Mouse (Mus musculus): ENCODE measurements around the gene Nodal.
A peak's percentile ranks its signal among the peaks of the same experiment; 100 is the strongest.

Gene Nodal

DNA sequence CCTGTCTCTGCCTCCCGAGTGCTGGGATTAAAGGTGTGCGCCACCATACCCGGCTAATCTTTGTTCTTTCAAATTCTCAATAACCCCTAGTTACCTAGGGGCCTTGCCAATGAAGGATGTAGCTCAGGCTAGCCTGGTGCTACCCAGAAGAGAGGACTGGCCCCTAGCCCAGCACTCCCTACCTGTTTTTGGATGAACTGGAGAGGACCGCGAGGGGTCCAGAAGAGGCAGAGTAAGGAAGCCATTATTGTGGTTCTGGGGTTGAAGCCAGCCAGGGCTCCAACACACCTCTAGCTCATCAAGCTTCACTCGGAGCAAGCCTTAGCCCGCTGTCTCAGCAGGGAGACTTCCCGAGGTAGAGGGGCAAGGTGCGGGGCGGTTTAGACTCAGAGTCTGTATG is at the start of gene Nodal:
TSS of gene Nodal (plus strand) at position 301 of the 400 bp plus-strand sequence.
- no peak for DNase-seq

DNA sequence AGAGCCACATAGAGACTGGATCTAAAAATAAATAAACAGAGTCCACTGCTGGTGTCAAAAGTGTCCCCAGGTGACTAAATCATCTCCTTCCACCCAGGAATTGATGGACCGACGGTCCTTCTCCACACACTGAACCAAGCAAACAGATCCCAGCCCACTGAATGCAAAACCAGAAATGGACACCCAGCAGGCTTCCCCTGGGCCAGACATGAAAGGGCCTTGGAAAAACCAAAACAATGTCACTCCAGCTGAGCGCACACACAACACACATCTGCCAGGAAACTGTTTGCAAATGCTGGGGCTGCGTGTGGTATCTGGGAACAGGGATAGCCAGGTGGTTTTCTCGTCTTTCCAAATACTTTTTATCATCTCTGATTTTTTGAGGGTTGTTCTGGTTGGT is 48.0 kb upstream of the Nodal start:
- DNase-seq = no peak

DNA sequence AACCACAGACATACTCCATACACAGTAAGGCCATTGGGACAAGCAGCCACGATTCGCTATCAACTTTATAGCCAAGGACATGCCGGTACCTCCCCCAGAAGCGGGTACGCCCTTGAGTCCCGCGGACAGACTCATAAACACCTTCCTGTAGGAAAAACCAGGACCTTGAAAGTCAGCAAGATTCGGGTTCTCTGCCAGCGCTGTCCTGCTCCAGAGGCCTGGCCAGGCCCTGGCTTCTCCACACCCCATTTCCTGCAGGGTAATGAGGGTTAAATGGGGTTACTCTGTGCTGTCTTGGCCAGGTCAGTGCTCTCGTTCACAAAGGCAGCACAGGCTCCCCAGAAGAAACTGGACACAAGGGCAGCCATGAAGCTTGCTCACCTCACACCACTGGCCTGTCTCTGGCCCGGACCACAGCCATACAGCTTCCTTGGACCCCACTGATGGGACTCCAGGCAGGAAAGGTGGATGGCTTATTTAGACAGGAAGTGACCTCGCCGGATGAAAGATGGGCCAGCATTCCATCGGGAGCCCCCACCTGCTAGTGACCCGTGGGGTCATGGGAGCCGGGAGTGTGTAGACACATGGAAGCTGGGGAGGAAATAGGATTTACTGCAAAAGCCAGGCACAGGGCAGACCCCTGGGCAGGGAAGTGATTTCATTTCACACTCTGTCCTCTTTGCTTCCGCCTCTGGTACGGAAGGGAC is 47.3 kb upstream of the Nodal start:
- peak; percentile 51 for DNase-seq

DNA sequence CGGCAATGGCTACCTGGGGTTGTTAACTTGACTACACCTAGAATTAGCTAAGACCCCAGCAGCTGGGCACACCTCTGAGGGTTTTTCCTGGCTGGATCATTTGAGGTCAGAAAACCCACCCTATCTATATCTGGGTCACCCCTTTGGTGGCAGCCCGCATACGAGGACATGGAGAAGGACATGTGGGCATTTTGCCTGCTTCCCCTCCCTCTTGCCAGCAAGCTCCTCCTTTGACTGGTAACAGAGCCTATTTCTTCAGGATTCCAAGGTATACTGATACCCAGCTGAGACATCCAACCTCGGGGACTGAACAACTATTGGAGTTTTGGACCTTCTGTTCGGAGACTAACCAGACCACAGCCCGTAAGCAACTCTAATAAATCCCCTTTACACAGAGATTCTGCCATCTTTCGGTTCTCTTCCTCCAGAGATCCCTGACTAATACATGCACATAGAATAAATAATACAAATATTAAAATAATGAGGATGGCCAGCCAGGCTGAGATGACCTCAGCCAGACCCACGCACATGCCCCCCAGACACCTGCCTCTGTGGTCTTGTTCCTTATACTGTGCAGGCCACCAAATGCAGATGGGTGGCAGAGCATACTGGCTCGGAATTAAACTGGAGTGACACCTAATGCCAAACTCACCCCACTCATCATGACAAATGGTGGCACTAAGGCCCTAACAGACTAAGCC is 45.7 kb upstream of the Nodal start:
- no peak for DNase-seq

DNA sequence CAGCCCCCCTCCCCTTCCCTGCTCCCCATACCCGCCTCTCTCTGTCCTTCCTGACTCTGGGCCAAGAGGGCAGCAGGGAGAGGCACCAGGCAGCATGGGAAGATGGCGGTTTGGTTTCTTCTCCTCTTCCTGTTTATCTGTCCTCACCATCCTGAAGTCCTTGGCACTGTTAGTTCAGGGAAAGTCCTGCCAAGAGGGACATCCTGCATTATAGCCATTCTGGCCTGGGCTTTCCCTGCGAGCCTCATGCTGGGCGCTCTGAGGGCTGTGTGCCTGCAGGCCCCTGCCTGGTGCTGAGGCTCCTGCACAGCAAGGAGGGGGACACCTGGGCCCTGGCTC is 45.2 kb upstream of the Nodal start:
- DNase-seq = peak; percentile 64

DNA sequence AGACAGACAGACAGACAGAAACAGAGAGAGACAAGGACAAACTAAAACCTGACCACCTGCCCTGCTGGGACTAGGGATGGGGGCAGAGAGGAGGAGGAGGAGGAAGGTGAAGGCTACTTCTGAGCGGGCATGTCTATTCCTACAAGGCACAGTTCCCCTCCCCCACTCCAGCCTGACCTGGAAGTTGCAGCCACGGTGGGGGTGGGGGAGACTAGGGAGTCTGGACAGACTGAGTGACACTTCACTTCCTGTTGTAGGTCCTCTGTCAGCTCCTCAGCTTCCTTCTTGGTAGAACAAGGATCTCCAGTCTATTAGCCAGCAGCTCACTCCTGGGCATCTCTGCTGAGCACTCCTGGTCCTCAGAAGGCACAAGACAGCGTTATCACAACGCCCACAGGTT is 43.7 kb upstream of the Nodal start:
- peak; percentile 74 for DNase-seq

DNA sequence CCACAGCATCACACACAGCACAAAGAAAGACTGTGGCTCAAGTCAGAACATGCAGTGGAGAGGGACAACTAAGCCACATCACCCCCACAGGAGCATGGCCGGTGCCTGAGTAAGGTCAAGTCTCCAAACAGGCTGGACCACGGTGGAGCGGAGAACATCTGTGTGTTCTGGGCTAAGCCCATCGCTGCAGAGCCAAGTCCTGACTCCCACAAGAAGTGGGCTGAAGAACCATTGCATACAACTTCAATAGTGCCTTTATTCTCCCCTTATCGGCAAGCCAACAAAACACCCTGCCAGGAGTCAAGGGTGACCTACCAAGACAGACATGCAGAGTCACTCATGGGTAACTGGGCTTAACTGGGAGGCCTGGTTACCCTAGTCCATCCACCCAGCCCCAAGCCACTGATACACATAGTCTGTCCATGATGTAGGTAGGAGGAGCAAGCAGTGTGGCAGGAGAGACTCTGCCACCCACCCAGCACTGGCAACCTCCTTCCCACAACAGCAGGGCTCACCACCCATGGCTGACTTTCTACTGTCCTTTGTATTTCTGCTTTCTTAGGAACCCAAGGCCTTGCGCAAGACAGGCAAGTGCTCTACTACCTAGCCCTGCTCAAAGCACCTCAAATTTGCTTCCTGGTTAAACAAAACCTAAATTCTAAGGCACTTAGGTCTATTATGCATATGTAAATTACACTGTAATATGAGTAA is 42.8 kb upstream of the Nodal start:
- no peak for DNase-seq

DNA sequence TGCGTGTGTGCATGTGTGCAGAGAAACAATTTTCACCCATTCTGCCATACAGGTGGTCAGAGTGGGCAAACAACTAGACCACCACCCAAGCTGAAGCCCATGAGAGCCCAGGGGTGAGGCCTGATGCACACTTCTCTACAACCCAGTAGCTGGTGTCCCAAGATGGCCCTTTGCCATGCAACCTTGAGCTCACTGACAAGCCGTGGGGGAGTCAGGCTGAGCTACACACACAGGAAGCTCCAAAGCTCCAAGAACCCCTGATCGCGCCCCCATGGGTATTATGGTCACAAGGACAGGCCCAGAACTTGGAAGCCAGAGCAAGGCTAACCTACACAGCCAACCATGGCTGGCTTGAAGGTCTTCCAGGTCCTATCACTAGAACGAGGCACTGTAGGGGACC is 39.7 kb upstream of the Nodal start:
- DNase-seq = no peak

DNA sequence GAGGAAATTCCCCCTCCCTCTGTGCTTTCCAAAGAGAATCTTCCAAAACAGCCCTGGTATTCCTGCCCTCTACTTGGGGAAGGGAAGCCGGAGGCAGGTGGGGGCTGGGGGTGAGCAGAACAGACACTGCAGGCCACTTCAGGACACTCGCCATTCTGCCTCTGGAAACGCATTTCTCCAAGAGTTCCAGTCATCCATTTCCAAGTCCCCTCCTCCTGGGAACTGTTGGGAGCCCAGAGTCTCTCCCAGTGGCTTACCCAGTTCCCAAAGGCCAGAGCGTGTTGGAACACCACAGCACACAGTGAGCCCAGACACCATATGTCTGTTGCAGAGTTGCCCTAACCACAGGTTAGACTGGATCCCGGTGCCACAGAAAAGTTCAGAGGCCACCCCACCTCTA is 39.1 kb upstream of the Nodal start:
- DNase-seq = no peak

DNA sequence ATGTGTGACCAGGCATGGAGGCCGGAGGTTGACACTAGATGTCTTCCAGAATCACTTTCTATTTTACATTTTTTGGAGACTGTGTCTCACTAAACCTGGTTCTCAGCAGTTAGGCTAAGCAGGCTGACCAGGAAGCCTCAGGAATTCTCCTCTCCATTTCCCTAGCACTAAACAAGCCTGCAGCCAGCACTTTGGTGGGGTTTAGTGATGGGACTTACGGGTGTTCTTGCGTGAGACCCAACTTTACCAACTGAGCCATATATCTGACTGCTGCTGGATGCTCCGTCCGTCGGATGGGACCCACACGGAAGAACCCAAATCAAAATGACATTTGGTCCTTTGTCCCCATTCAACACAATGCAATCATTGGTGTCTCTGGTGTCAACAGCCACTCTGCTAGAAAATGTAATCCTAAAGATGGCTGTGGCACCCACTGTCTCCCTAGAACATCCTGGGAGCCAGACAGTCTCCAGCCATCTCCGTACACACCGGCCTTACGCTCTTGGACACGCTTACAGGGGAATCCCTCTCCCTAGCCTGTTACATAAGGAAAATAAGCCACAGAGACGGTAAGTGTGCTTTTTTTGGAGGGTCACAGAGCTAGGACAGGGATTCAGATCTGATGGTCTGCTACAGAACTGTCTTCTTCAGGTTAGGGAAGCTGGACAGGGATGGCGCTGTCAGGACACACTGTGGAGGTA is 38.3 kb upstream of the Nodal start:
- no peak for DNase-seq

DNA sequence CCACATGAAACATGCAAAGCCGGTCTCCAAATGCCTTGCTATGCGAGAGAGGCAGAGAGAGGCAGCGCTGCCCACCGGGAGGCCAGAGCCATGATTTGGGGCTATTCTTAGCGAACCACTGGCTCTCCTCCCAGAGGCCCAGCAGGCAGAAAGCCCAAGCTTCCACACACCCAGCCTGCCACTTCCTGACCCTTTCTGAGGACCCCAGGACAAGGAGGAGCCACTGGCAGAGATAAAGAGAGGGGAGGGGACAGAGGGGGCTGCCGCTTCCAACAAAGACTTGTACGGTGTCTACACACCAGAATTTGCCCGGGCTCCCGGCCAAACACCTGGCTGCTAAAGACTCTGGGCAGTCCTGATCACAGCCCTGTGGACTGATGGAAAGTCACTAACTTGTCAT is 37.6 kb upstream of the Nodal start:
- DNase-seq = no peak

DNA sequence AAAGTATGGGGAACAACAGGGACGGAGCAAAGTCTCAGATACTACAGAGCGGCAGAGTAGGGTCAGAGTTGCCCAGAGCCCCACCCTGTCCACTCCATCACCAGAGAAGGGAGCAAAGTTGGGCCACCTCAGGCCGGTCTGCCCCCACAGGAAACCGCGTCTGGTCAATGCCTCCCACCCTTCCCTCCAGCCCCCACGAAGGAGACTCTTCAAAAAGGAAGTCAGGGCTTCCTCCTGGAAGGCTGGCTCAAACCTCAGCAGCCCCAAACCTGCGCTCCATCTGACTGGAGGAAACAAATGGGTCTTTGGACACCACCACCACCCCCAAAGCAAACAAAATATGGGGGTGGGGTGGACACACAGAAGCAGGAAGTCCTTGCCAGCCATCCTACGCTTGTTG is 35.9 kb upstream of the Nodal start:
- no peak for DNase-seq

DNA sequence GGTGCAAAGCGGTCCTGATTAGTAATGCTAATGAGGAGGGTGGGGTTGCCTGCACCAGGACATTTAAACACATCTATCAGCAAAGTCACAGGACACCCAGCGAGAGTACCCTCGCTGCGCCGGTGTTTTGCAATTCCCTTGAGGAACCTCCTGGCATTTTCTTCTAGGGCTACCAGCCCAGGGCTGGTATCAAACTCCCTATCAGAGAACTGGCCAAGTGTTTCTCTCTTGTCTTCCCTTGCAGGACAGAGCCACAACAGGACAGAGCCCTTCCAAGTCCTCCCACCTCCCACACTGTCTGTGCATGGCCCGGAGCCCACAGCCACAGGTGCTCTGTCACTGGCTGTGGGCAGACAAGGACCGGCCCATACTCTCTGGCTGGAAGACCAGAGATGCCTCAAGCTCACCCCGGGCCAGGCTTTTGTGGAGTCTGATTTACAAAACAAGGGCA is 35.5 kb upstream of the Nodal start:
- no peak for DNase-seq

DNA sequence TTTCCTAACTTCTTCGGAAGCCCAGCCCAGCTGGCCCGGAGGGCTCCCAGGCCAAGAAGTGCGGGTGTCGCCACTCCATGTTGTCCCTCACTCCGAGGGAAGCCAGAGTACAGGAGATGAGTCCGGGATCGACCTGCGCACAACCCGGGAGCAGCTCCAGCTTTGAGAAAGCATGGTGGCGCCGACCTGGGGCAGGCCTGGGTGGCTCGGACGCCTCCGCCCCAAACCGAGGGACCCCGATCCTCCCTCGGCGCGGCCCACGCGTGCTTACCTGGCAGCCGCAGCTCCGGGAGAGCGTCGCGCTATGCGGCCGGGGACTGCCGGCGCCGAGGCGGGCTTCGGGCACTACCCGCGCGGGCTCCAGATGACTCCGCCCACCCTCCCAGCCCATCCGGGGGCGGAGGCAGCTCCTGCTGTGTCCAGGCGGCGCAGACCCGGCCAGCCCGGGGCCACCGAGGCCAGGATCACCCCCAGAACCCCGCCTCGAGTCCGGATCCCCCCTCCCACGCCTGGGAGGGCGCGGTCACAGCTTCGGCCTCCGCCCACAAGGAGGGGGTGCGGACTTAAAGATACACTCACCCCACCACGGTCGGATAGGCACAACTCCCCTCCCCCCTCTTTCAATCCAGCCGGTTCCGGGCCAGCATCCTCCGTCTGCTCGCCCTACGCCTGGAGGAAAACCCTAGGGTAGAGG is 34.6 kb upstream of the Nodal start, which contains the start of gene Pald1:
TSS of gene Pald1 (minus strand) at position 510 of the 694 bp plus-strand sequence.
- peak; percentile 83 for DNase-seq

DNA sequence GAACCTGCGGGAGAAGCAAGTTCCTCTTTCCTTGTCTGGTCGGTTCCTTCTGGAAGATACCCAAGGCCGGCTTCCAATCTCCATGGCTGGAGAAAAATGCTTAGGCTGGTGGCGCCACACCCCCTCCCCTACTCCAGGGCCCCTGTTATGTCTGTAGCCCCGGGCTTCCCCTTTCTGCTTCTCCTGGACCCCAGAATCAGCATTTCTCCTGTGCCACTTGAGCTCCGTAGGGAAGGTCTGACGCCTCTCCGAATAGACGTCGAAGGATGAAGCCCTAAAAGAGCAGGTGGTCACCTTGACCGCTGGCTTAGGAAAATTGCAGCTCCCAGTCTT is 34.1 kb upstream of the Nodal start:
- DNase-seq = no peak

DNA sequence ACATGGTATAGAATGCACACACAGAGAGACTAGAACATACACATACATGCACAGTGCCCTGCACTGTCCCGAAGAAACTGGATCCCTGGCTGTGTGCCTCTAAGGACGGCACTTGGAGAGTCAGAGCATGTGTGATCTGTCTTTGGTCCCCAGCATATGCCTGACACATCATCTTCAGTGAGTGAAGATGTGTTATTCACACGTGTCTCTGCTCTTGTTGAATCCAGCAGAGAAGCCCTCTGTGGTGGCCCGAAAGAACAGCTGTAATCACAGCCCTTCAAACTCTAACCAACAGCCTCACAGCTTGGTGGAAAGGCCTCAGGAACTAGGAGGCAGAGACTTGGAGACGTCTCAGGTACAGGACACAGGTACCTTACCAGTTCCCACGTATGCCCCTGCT is 32.6 kb upstream of the Nodal start:
- no peak for DNase-seq

DNA sequence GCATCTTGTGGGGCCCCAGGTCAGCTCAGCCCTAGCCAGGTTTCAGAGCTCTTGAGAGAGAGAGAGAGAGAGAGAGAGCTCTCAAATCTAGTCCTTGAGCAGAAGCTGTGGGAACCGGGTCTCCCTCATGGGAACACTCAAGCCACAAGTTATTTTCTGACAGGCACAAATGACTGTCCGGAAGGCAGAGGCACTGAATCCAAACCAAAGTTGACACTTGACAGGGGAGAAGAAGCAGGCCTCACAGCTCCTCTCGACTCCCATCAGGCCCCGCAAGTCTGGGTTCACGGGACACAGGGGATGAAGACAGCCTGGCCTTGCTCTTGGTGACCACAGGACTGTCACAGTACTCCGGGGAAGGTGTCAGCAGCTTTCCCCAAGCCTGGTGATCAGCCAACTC is 31.5 kb upstream of the Nodal start:
- DNase-seq = no peak

DNA sequence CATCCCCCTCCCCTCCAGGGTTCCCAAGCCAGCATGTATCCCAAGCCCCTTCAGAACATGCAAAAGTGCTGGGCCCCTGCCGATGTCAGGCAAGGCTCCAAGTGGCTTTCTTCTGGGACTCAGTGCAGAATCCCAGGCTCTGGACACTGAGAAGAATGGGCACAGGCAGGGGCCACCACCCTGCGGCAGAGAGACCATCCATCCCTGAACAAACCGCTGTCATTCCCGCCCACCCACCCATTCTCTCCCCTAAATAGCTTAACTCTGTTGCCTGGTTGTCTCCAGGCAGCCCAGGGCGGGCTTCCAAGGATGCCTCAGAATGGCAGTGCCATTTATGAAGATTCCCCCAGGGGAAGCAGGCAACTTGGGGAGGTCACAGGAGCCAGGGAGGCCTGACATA is 28.8 kb upstream of the Nodal start:
- no peak for DNase-seq

DNA sequence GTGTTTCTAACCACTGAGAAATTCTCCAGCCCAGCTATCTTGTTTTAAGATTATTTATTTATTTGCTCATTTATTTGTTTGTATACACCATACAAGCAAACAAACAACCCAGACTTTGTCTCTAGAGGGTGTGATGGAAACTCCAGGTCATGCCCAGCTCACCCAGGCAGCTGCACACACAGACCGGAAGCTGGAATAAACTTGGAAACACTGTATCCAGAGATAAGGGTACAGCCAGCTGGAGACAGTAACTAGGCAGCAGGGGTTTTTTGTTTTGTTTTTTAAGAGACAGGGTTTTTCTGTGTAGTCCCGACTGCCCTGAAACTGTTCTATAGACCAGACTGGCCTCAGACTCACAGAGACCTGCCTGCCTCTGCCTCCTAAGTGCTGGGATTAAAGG is 27.6 kb upstream of the Nodal start:
- no peak for DNase-seq

DNA sequence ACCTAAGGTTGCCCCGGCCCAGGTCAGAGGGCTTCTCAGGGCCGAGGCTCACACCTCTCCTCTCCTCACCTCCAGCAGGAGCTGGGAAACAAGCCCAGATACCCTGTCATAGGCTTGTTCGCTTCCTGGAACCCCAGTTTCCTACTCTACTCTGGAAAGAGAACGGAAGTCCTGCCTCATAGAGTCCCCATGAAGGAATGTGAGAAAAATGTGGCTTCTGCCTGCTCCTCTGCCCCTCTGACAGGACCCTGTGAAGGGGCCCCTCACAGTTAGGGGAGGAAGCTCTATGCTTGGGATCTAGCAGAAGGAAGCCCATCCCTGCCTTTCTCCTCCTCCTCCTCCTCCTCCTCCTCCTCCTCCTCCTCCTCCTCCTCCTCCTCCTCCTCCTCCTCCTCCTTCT is 25.2 kb upstream of the Nodal start:
- no peak for DNase-seq

DNA sequence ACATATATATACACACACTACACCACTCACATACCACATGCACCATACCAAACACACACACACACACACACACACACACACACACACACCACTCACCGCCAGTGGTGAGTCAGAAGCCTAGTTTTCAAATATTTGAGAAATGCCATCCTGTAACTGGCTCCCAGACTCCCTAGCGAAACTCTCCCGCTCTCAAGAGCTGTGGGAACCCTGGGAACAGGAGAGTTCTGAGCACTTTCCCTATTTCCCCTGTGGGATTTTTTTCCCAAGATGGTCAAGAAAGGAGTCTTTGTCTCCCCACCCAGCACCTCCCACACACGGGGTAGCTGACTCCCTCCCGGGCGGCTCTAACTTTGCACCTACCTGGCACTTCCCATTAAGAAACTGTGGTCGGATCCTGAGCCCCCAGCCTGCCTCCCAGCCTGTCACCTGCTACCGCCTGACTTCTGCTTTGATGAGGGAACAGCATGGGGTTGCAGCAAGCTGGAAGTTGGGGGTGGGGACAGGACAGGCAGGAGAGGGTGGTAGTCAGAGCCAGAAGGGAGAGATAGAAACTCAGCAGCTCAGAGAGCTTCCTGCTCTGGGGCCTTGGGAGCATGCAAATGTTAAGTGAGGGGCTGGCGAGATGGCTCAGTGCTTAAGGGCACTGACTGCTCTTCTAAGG is 23.2 kb upstream of the Nodal start:
- no peak for DNase-seq

DNA sequence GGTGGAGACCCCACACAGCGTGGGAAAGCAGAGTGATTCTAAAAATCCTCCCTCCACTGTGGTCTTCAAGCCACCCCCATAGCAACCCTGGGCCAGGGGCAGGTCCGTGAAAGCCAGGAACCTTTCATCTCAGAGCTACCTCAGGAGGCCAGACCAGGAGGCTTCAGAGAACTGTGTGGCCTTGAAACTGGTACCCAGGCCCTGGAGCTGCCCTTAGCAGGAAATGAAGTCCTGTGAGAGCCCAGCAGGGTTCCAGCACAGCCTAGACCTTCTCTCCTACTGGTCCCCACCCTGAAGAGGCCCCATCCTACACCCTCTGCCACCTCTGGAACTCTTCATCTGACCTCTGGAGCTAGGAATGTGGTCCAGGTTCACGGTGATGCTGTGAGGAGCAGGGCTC is 19.6 kb upstream of the Nodal start:
- DNase-seq = no peak
